Mouse (Mus musculus): Measurements from ENCODE around the gene Sgo2b.
"Not testable (repeated sequence)": the region's sequence is repeated elsewhere in the genome, so short reads cannot be mapped to it uniquely, and the experiment has no call there.

The Sgo2b gene
- long read RNA-seq, experiment 1, result 0 reads
- long read RNA-seq, experiment 2, result 0 reads

DNA sequence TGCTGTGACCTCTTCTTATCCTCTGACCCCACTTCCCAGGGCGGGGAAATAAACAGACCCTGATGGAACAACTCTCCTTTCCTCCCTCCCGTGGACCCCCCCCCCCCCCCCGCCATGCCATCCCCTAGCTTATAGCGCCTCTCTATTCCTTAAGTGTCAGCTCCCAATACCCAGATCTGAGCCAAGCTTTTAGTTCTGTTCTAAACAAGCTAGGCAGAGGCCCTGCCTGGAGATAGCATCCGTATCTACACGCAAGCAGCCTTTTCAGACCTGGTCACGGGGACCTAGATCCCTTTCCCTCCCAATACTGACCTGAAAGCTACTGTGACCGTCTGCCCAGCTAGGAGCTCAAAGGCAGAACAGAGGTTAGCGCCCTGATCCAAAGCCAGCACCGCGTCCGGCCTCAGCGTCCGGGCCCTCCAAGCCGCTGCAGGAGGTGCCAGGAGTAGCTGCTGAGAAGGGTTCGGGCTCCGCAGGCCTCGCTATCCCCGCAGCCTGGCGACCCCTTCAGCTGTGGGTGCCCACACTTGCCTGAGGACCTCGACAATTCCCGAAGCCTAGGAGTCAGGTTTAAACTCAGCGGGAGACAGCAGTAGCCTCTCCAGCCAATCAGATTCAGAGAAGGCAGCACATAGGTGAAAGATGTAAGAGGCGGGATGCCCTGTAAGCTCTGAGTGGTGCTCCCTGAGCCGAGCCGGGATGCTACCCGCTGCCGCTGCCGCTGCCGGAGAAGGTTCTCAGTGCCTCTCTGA lies at the start of gene Sgo2b:
TSS of gene Sgo2b (minus strand) at position 623 of the 752 bp plus-strand sequence.
- intact Hi-C loops (cut with DNase I), result no loop called here

GRCm38 (mm10) chr8:63970612-63971391 lies 18.8 kb upstream of the Sgo2b start:
- intact Hi-C loops (cut with DNase I), result not testable (repeated sequence)

DNA sequence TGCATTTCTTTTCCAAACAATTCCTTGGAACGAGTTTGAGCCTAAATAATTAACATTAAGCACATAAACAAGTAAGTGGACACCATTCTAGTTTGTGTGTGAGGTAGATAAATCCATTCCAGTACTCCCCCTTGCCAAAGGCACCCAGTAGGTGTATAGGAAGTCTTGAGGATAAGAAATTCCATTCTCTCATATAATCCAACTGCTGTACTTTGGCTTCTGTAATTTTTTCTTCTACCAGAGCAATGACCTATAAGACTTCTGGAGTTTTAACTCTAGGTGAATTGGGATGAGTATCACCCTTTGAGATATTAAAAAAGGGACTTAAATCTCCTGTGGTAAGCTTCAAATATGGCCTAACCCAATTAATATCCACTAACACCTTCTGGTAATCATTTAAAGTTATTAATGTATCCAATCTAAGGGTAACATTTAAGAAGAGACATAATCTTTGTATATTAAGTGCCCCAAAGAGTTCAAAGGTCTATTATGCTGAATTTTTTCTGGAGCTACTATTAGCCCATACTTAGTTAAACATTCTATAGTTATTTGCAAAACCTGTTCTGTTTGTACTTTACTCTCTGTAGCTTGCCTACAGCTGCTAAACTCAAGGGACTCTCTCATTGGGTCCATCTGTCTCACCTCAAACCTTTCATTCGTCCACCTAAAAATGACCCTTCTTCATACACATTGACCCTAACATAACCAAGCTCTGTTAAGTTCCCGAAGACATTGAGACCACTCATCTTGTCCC lies 9.2 kb upstream of the Sgo2b start:
- intact Hi-C loops (cut with DNase I), result no loop called here

GRCm38 (mm10) chr8:63953802-63954201 lies 1.8 kb upstream of the Sgo2b start:
- intact Hi-C loops (cut with DNase I), result not testable (repeated sequence)

DNA sequence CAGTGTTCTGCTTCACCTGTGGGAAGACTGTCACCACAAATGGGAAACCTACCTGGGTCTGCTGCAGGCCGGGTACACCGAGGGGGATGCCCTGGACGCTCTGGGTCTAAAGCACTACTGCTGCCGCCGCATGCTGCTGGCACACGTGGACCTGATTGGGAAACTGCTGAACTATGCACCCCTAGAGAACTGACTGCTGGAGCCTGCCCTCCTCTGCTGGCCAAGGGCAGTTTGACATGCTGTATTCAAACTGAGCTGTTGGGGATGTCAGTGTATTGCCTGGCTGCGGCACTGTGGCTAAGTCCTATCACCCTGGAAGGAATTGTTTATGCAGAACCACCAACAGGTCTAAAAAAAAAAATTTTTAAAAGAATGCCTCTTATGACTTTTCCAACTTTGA lies 18.9 kb downstream of the Sgo2b start:
- intact Hi-C loops (cut with DNase I), result no loop called here

- intact Hi-C loops (cut with DNase I), result no loop called here
These were observed 22.5 kb downstream of the Sgo2b start for GRCm38 (mm10) chr8:63929301-63930097.

DNA sequence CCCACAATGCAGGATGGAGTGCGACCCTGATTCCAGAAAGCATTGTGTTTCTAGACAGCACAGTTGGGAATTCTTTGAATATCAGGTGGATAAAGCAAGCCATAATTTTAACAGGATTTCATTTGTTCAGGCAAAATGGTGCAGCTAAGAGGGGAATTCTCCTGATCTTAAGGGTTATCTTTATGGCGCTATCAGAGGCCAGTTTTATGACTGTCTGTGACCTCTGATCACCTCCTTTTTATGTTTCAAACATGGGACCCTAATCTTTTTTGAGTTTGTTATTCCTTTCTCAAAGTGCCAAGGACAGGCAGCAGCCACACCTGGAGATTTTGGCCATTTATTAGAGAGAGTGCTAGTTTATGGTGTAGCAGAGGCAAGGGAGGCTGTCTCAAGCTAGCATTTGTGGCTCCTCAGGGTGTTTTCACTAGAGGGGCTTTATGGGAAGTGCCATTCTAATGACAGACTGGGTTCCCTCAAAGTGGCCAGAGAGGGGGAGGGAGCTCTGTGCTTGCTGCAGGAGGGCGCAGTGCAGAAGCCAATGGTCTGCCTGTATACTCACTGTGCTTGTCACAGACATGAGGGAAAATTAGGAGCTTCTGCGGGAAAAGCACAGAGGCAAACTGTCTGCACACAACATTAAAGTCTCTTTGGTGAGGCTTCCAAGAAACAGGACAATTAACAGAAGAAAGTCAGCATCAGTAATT lies 30.6 kb downstream of the Sgo2b start:
- intact Hi-C loops (cut with DNase I), result no loop called here

GRCm38 (mm10) chr8:63895096-63895495 lies 57.0 kb downstream of the Sgo2b start:
- intact Hi-C loops (cut with DNase I), result no loop called here

- intact Hi-C loops (cut with DNase I), result loop anchor here (5.0 to 10.0 kb wide), 3 partner anchors 604 to 1796 kb away; no protein-coding TSS in a partner anchor
These were observed 73.7 kb downstream of the Sgo2b start for GRCm38 (mm10) chr8:63878353-63878752.

- intact Hi-C loops (cut with DNase I), result loop anchor here (5.0 to 10.0 kb wide), 3 partner anchors 603 to 1795 kb away; no protein-coding TSS in a partner anchor
These were observed 74.7 kb downstream of the Sgo2b start for GRCm38 (mm10) chr8:63877393-63877792.

DNA sequence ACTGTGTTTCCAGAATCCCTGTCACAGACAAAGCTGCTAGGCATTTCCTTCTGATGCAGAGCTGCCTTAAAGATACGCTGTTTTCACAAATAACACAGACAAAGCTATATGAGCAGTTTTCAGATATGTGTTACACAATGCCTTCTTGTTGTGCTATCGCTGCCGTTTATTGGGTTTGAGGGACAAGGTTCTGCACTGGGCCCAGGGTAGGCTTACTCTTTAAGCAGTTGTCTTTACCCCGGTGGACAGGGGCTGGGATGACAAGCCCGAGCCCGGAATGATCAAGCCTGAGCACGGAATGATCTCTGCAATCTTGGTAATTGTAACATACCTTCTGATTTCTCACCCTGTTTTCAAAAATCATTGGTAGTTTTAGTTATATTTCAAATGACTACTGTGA lies 75.1 kb downstream of the Sgo2b start:
- intact Hi-C loops (cut with DNase I), result loop anchor here (5.0 to 10.0 kb wide), 3 partner anchors 602 to 1795 kb away; no protein-coding TSS in a partner anchor
